Mouse (Mus musculus): ENCODE data around the gene Myom3.

DNA sequence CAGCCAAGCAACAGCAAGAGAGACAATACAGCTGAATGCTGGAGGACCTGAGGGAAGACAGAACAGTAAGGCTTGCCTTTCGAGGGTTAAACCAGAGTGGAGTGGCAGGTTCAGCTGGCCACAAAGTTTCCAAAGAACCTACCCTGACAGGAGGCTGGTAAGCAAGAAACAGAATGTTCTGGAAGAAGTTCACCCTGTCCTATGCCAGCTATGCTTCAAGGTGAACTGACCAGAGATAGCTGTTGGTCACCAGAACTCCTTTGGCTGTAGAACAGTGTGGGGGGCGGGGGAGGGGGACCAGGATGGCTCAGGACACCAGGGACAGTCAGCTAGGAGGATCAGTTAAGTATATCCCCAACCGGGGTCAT lies 79.4 kb downstream of the Myom3 start:
- TF ChIP-seq CTCF (IDR thresholded peaks at IDR 0.05; ENCODE audit: borderline replicate concordance, insufficient read depth, low read depth, low read length) (no peak), POLR2A (IDR thresholded peaks at IDR 0.05; ENCODE audit: borderline replicate concordance, insufficient read depth, low read length) (no peak)
